Mouse (Mus musculus): ENCODE results near the gene Plod2. TPM values are rescaled to one million over a fixed set of nuclear protein-coding genes. Genes with fewer than 3 reads are reported as not detected.

Plod2 gene
- polyA plus RNA-seq, 1 experiment from 2014 or later, result 44.9 TPM

DNA sequence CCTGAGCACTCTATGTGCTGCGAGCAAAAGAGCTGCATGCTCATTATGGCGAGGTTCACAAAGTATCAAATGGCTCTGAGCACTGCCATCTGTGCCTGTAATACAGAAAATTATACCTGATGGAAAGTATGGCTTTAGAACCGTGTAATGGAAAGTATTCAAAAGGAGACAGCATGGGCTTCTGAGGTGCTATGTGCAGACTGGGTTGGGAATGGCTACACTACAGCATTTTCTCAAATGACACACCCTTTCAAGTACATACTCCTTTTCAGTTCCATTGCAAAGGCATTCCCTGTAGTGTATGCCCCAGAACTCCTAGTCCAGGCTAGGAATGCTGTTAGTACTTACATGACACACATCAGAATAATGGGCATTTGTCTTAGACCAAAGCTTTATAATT lies 12.0 kb upstream of the Plod2 start:
- Histone ChIP-seq H3K27ac (ENCODE audit: low read length) (no peak overlapping the region), H3K9me3 (ENCODE audit: control insufficient read depth, low read depth, low read length) (no peaks in the 10 kb centered on the region), H3K4me1 (ENCODE audit: control insufficient read depth, insufficient read depth, low read length) (no peaks in the 10 kb centered on the region), H3K4me3 (ENCODE audit: low read depth, low read length) (no peak overlapping the region), H3K36me3 (ENCODE audit: control insufficient read depth, insufficient read depth, low read length) (no peaks in the 10 kb centered on the region), H3K9ac (replicated peaks; ENCODE audit: low read depth, low read length) (no peak overlapping the region), H3K4me2 (replicated peaks; ENCODE audit: low read depth, low read length) (no peak overlapping the region), H3K27me3 (ENCODE audit: control insufficient read depth, insufficient read depth, low read length) (no peaks in the 10 kb centered on the region)
- 87% methylated on average over 3 of the region's 3 CpGs for WGBS
- ATAC-seq (ENCODE audit: insufficient number of reproducible peaks, insufficient read depth, low FRiP score, low read depth), result no peak

DNA sequence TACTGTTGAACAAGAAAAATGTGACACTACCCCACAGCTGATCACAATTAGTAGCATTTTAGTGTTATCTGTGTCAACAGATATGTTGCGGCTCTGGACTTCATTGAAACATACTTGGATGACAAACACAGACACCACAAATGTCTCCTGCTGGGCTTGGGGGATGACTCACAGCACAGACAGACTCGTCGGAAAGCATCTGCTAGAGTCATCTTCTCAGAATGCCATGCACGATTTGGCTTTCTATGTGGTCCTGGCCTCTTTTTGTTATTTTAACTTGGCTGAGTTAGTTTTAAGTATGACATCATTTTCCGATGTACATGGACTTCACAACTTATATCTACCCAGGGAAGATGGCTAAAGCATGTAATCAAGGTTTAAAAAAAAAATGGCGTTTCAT lies 4.3 kb upstream of the Plod2 start:
- Histone ChIP-seq H3K36me3 (ENCODE audit: control insufficient read depth, insufficient read depth, low read length) (no peaks in the 10 kb centered on the region), H3K4me1 (ENCODE audit: control insufficient read depth, insufficient read depth, low read length) (no peaks in the 10 kb centered on the region), H3K27ac (ENCODE audit: low read length) (no peak overlapping the region), H3K4me3 (ENCODE audit: low read depth, low read length) (no peak overlapping the region), H3K27me3 (ENCODE audit: control insufficient read depth, insufficient read depth, low read length) (no peaks in the 10 kb centered on the region), H3K4me2 (replicated peaks; ENCODE audit: low read depth, low read length) (no peak overlapping the region), H3K9ac (replicated peaks; ENCODE audit: low read depth, low read length) (no peak overlapping the region), H3K9me3 (ENCODE audit: control insufficient read depth, low read depth, low read length) (no peaks in the 10 kb centered on the region)
- 77% methylated on average over 6 of the region's 6 CpGs for WGBS
- ATAC-seq (ENCODE audit: insufficient number of reproducible peaks, insufficient read depth, low FRiP score, low read depth), result no peak

DNA sequence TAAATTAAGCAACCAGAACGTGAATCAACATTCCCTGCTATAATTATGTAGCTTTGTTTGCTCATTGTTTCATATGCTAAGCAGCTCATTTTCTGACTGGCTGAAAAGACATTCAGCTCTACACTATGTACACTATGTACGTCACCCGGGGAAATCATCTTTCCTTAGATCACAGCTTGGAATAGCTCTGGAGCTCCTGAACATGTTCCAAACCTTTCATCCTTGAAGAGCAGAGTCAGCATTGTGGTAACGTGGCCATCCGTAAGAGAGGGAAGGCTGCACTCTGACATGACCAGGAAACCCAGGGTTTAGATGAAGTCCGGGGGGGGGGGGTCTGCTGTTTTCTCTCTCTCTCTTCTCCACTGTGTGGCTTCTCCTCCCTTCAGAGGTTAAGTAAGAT lies 3.8 kb upstream of the Plod2 start:
- no peaks in the 10 kb centered on the region for H3K4me1 ChIP-seq (ENCODE audit: control insufficient read depth, insufficient read depth, low read length)
- no peaks in the 10 kb centered on the region for H3K27me3 ChIP-seq (ENCODE audit: control insufficient read depth, insufficient read depth, low read length)
- H3K4me2 ChIP-seq (replicated peaks; ENCODE audit: low read depth, low read length), result no peak overlapping the region
- H3K9me3 ChIP-seq (ENCODE audit: control insufficient read depth, low read depth, low read length), result no peaks in the 10 kb centered on the region
- no peak overlapping the region for H3K27ac ChIP-seq (ENCODE audit: low read length)
- H3K9ac ChIP-seq (replicated peaks; ENCODE audit: low read depth, low read length), result no peak overlapping the region
- 78% methylated on average over 6 of the region's 6 CpGs for WGBS
- H3K4me3 ChIP-seq (ENCODE audit: low read depth, low read length), result no peak overlapping the region
- ATAC-seq (ENCODE audit: insufficient number of reproducible peaks, insufficient read depth, low FRiP score, low read depth), result no peak
- no peaks in the 10 kb centered on the region for H3K36me3 ChIP-seq (ENCODE audit: control insufficient read depth, insufficient read depth, low read length)

DNA sequence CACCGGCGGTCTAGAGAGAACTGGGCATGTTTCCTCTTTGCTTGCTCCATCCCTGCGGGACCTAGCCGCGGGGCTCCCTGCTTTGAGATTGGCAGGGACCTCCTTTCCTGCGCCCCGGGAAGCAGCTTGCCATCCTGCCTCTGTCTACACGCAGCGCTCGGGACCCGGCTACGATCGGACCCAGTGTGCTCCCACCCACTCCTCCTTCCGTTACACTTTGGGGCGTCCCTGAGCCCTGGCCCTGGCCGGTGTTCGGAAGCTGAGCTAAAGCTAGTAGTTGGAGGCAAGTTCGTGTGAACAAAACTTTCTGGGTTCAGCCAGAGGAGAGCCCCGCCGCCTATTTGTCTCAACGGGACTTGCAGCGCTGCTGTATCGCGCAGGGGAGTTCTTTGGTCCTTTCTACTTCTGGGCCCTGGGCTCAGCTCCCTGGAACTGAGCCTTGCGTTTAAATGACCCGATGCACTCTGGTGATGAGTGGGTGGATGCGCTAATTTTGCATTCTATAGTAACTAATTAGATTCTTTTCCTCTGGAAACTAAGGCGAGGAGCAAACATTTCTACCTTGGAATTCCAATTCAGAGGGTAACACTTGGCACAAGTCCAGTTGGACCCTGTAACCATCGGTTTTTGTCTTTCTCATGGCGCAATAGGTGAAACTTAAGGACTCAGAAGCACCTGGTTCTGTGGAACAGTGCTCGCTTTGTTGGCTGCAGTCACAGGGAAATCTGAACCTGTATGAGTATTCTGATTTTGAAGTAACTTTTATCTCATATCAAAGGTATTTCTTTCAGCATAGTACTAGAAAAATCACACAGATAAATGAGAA lies 781 bp downstream of the Plod2 start:
- WGBS, result 1% methylated on average over 31 of the region's 31 CpGs
- peak overlapping the region; percentile 69 for H3K4me2 ChIP-seq (replicated peaks; ENCODE audit: low read depth, low read length)

DNA sequence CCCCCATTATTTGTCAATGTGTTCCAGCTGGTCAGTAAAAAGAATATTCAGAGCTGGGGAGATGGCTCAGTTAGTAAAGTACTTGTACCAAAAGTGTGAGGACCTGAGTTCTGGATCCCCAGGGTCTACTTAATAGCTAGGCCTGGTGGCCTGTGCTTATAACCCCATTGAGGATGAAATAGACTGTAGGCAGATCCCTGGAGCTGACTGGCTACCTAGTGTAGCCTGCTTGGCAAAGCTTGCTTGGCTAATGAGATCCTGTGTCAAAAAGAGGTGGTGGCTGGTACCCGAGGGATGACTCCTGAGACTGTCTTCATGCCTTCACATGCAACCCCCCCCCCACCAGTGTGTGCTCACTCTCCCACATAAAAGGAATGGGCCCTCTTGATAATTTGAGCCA lies 2.1 kb downstream of the Plod2 start:
- no peak overlapping the region for H3K27ac ChIP-seq (ENCODE audit: low read length)
- H3K9me3 ChIP-seq (ENCODE audit: control insufficient read depth, low read depth, low read length), result no peaks in the 10 kb centered on the region
- 96% methylated on average over 1 of the region's 1 CpGs for WGBS
- H3K4me2 ChIP-seq (replicated peaks; ENCODE audit: low read depth, low read length), result peak overlapping the region; percentile 69
- H3K36me3 ChIP-seq (ENCODE audit: control insufficient read depth, insufficient read depth, low read length), result peaks cover 8% of the 10 kb centered on the region
- H3K9ac ChIP-seq (replicated peaks; ENCODE audit: low read depth, low read length), result no peak overlapping the region
- ATAC-seq (ENCODE audit: insufficient number of reproducible peaks, insufficient read depth, low FRiP score, low read depth), result no peak
- H3K4me1 ChIP-seq (ENCODE audit: control insufficient read depth, insufficient read depth, low read length), result peaks cover 23% of the 10 kb centered on the region; the same call in 1 of the 2 replicates
- no peaks in the 10 kb centered on the region for H3K27me3 ChIP-seq (ENCODE audit: control insufficient read depth, insufficient read depth, low read length)
- H3K4me3 ChIP-seq (ENCODE audit: low read depth, low read length), result no peak overlapping the region

More for the DNA sequence above, 781 bp downstream of the Plod2 start:
- peak overlapping the region; percentile 59 for H3K4me3 ChIP-seq (ENCODE audit: low read depth, low read length)
- ATAC-seq (ENCODE audit: insufficient number of reproducible peaks, insufficient read depth, low FRiP score, low read depth), result peak; percentile 53
- H3K9ac ChIP-seq (replicated peaks; ENCODE audit: low read depth, low read length), result peak overlapping the region; percentile 57
- no peaks in the 10 kb centered on the region for H3K9me3 ChIP-seq (ENCODE audit: control insufficient read depth, low read depth, low read length)
- no peaks in the 10 kb centered on the region for H3K27me3 ChIP-seq (ENCODE audit: control insufficient read depth, insufficient read depth, low read length)
- no peaks in the 10 kb centered on the region for H3K36me3 ChIP-seq (ENCODE audit: control insufficient read depth, insufficient read depth, low read length)
- H3K27ac ChIP-seq (ENCODE audit: low read length), result peak overlapping the region; percentile 80
- peaks cover 23% of the 10 kb centered on the region; the same call in 1 of the 2 replicates for H3K4me1 ChIP-seq (ENCODE audit: control insufficient read depth, insufficient read depth, low read length)

DNA sequence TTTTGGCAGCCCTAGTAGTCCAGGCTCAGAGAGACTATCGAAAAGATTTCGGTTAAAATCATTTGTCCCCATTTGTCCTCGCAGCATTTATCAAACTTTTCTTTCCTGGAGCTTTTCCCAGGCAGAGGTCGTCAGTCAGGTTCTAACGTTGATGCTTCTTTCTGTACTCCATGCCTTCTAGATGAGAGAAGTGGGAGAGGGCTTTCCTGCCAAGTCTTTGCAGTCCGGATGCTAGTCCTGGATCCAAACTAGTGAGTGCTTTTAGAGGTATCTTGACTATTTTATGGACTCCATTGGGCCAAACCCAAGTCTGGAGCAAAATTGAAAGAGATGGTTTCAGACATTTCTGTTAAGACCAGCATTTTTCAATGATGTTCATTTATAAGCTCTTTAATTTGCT lies 3.0 kb downstream of the Plod2 start:
- ATAC-seq (ENCODE audit: insufficient number of reproducible peaks, insufficient read depth, low FRiP score, low read depth), result no peak
- Histone ChIP-seq H3K4me2 (replicated peaks; ENCODE audit: low read depth, low read length) (peak overlapping the region; percentile 69), H3K36me3 (ENCODE audit: control insufficient read depth, insufficient read depth, low read length) (peaks cover 8% of the 10 kb centered on the region), H3K9ac (replicated peaks; ENCODE audit: low read depth, low read length) (no peak overlapping the region), H3K9me3 (ENCODE audit: control insufficient read depth, low read depth, low read length) (no peaks in the 10 kb centered on the region), H3K27ac (ENCODE audit: low read length) (peak overlapping the region; percentile 61), H3K4me1 (ENCODE audit: control insufficient read depth, insufficient read depth, low read length) (peaks cover 26% of the 10 kb centered on the region; the same call in 1 of the 2 replicates), H3K4me3 (ENCODE audit: low read depth, low read length) (no peak overlapping the region), H3K27me3 (ENCODE audit: control insufficient read depth, insufficient read depth, low read length) (no peaks in the 10 kb centered on the region)
- WGBS, result 55% methylated on average over 6 of the region's 6 CpGs

DNA sequence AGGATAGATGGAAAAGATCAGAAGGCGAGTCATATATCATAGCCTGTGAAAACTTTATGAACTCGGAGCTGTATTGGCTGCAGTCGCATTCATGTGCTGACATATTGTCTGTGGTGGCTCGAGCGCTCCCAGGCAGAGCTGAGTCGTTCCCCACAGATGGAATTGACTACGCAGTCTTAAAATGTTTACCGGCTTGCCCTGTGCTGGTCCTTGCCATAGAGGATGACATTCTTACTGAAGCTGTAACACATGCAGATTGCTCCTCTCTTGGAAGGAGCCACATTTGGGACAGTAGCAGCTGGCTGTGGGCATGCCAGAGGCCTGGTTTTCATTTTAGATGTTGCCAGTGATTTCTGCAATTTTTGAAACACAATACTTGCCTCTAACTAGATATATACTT lies 4.4 kb downstream of the Plod2 start:
- no peaks in the 10 kb centered on the region for H3K9me3 ChIP-seq (ENCODE audit: control insufficient read depth, low read depth, low read length)
- peaks cover 26% of the 10 kb centered on the region; the same call in 1 of the 2 replicates for H3K4me1 ChIP-seq (ENCODE audit: control insufficient read depth, insufficient read depth, low read length)
- H3K4me2 ChIP-seq (replicated peaks; ENCODE audit: low read depth, low read length), result no peak overlapping the region
- no peak overlapping the region for H3K9ac ChIP-seq (replicated peaks; ENCODE audit: low read depth, low read length)
- no peak overlapping the region for H3K4me3 ChIP-seq (ENCODE audit: low read depth, low read length)
- no peak overlapping the region for H3K27ac ChIP-seq (ENCODE audit: low read length)
- 62% methylated on average over 8 of the region's 8 CpGs for WGBS
- H3K36me3 ChIP-seq (ENCODE audit: control insufficient read depth, insufficient read depth, low read length), result peaks cover 8% of the 10 kb centered on the region
- H3K27me3 ChIP-seq (ENCODE audit: control insufficient read depth, insufficient read depth, low read length), result no peaks in the 10 kb centered on the region
- no peak for ATAC-seq (ENCODE audit: insufficient number of reproducible peaks, insufficient read depth, low FRiP score, low read depth)

DNA sequence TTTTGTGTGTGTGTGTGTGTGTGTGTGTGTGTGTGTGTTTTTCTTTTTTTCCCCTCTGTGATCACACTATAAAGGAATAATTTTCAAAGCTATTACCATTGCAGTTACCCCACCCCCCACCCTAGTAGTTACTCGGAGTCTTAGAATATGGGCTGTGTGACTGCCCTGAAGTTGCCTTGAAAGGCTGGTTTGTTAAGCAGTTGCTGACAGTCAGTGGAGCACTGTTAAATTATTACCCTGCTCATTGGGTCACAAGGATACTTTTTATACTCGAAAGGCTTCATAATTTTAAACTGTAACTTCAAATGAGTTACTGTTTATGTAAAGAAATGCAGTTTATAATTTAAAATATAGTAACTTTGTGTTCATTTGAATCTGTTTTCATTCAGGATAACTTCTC lies 5.1 kb downstream of the Plod2 start:
- 41% methylated on average over 2 of the region's 2 CpGs for WGBS
- Histone ChIP-seq H3K27ac (ENCODE audit: low read length) (no peak overlapping the region), H3K9me3 (ENCODE audit: control insufficient read depth, low read depth, low read length) (no peaks in the 10 kb centered on the region), H3K4me3 (ENCODE audit: low read depth, low read length) (no peak overlapping the region), H3K27me3 (ENCODE audit: control insufficient read depth, insufficient read depth, low read length) (no peaks in the 10 kb centered on the region), H3K4me1 (ENCODE audit: control insufficient read depth, insufficient read depth, low read length) (peaks cover 26% of the 10 kb centered on the region; the same call in 1 of the 2 replicates), H3K9ac (replicated peaks; ENCODE audit: low read depth, low read length) (no peak overlapping the region), H3K4me2 (replicated peaks; ENCODE audit: low read depth, low read length) (no peak overlapping the region), H3K36me3 (ENCODE audit: control insufficient read depth, insufficient read depth, low read length) (peaks cover 8% of the 10 kb centered on the region)
- no peak for ATAC-seq (ENCODE audit: insufficient number of reproducible peaks, insufficient read depth, low FRiP score, low read depth)

Data from stomach, embryonic 14.5 days (tissue).